Mouse (Mus musculus) CD4-positive, CD25-positive, alpha-beta regulatory T cell, adult 2 months (primary cell): ENCODE data around the gene Ptbp3.

ENCODE experiments used
- DNase-seq: peaks from one replicate; pipeline ENCODE4 v3.0.0-alpha.2; 2012; ENCODE audit warnings: low read depth, low spot score

The Ptbp3 gene

GRCm38 (mm10) chr4:59506704-59507103 lies 42.5 kb downstream of the Ptbp3 start:
- no peak for DNase-seq

GRCm38 (mm10) chr4:59505481-59505880 lies 43.7 kb downstream of the Ptbp3 start:
- peak; percentile 23 for DNase-seq

- no peak for DNase-seq
These were observed 58.1 kb downstream of the Ptbp3 start for GRCm38 (mm10) chr4:59491097-59491496.

GRCm38 (mm10) chr4:59471306-59471705 lies 77.9 kb downstream of the Ptbp3 start:
- DNase-seq: no peak

GRCm38 (mm10) chr4:59465449-59465848 lies 83.7 kb downstream of the Ptbp3 start:
- no peak for DNase-seq

- no peak for DNase-seq
These were observed 84.5 kb downstream of the Ptbp3 start for GRCm38 (mm10) chr4:59464661-59465060.

- no peak for DNase-seq
These were observed 86.7 kb downstream of the Ptbp3 start for GRCm38 (mm10) chr4:59462494-59462893.

GRCm38 (mm10) chr4:59461116-59461727 lies 87.9 kb downstream of the Ptbp3 start:
- no peak for DNase-seq

- no peak for DNase-seq
These were observed 89.8 kb downstream of the Ptbp3 start for GRCm38 (mm10) chr4:59459216-59459955.

GRCm38 (mm10) chr4:59457941-59458340 lies 91.2 kb downstream of the Ptbp3 start:
- no peak for DNase-seq

- no peak for DNase-seq
These were observed 92.1 kb downstream of the Ptbp3 start for GRCm38 (mm10) chr4:59457091-59457490.

GRCm38 (mm10) chr4:59455465-59455864 lies 93.7 kb downstream of the Ptbp3 start:
- DNase-seq: no peak

GRCm38 (mm10) chr4:59454046-59454445 lies 95.1 kb downstream of the Ptbp3 start:
- DNase-seq: no peak

GRCm38 (mm10) chr4:59452503-59452933 lies 96.6 kb downstream of the Ptbp3 start:
- no peak for DNase-seq

- DNase-seq: no peak
These were observed 98.3 kb downstream of the Ptbp3 start for GRCm38 (mm10) chr4:59450906-59451305.

- no peak for DNase-seq
These were observed 98.8 kb downstream of the Ptbp3 start for GRCm38 (mm10) chr4:59450234-59450854.

GRCm38 (mm10) chr4:59447296-59447695 lies 101.9 kb downstream of the Ptbp3 start:
- no peak for DNase-seq

GRCm38 (mm10) chr4:59445516-59445915 lies 103.6 kb downstream of the Ptbp3 start:
- no peak for DNase-seq

- no peak for DNase-seq
These were observed 104.2 kb downstream of the Ptbp3 start for GRCm38 (mm10) chr4:59444994-59445393.

- no peak for DNase-seq
These were observed 105.1 kb downstream of the Ptbp3 start for GRCm38 (mm10) chr4:59444085-59444484.

GRCm38 (mm10) chr4:59441265-59441664 lies 107.9 kb downstream of the Ptbp3 start:
- DNase-seq: no peak

GRCm38 (mm10) chr4:59439960-59440359 lies 109.2 kb downstream of the Ptbp3 start:
- no peak for DNase-seq

- DNase-seq: no peak
These were observed 110.1 kb downstream of the Ptbp3 start for GRCm38 (mm10) chr4:59439041-59439440.
